29 mouse cellular contexts compared by ENCODE assay signal in the genomic region with DNA sequence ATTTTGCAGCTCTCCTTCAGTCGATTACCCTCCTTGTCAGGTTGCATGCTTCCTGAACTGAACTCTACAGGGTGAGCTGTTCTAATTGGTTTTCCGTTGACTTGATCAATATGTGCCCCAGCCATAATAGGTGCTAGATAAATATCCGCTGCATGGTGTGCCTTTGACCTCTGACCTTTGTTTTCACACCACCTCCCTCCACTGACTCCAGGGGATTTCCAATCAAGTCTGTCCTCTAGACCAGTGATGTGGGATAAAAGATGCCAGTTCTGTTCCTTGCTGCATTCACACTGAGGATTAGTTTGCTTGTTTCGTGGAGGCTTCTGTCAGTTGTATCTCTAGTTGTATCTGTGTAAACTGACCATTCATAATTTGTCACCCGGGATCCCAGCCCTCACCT. TPM values are rescaled to one million over a fixed set of nuclear protein-coding genes. Genes with fewer than 3 reads are reported as not detected.
DNase-seq lines count a peak whose midpoint lies in the region; ATAC-seq and TF ChIP-seq lines count a peak whose summit lies in the region.
"Had no signal": no experiment of that assay in that cellular context is flagged by ENCODE, and none has a peak within 500 bp of the region (broad histone marks: within the 10 kb centered on the region; RNA-seq: fewer than 3 reads in every experiment).

No protein-coding gene starts in this region.

- no peak overlapping the region for H3K4me3 ChIP-seq in embryonic facial prominence, embryonic 13.5 days
- H3K4me3 ChIP-seq in embryonic facial prominence, embryonic 10.5 days, result no peak overlapping the region
- H3K4me3 ChIP-seq in kidney, postnatal 0 days (replicated peaks; ENCODE audit: low read depth, low read length), result no peak overlapping the region
- H3K4me3 ChIP-seq: forebrain, embryonic 12.5 days; gastrocnemius, adult 2 months; heart, embryonic 10.5 days; layer of hippocampus, adult 2 months; myocyte; neural tube, embryonic 15.5 days had no signal

- H3K4me1 ChIP-seq in embryonic facial prominence, embryonic 13.5 days, result peaks cover 4% of the 10 kb centered on the region; the same call in 1 of the 2 replicates
- peaks cover 8% of the 10 kb centered on the region; the same call in 1 of the 2 replicates for H3K4me1 ChIP-seq in embryonic facial prominence, embryonic 10.5 days
- H3K4me1 ChIP-seq in kidney, postnatal 0 days (replicated peaks; ENCODE audit: insufficient read depth, low read length), result no peaks in the 10 kb centered on the region
- H3K4me1 ChIP-seq: forebrain, embryonic 12.5 days; heart, embryonic 10.5 days; neural tube, embryonic 15.5 days had no signal

- 65% methylated on average over 5 of the region's 5 CpGs for WGBS in embryonic facial prominence, embryonic 13.5 days
- WGBS in embryonic facial prominence, embryonic 10.5 days, result 53% methylated on average over 5 of the region's 5 CpGs
- WGBS in kidney, postnatal 0 days, result 50% methylated on average over 5 of the region's 5 CpGs

- TF ChIP-seq CTCF in kidney, postnatal 0 days (IDR thresholded peaks at IDR 0.05; ENCODE audit: low read depth), result no peak

- DNase-seq in embryonic facial prominence, embryonic 10.5 days (ENCODE audit: low spot score), result no peak
- DNase-seq in kidney, postnatal 0 days (ENCODE audit: low spot score), result no peak
- no peak for DNase-seq in kidney, adult 11 months
- DNase-seq in retina, embryonic 14.5 days (ENCODE audit: low spot score), result peak; percentile 27
- no peak for DNase-seq in retina, postnatal 1 day
- no peak for DNase-seq in layer of hippocampus, adult 18-20 months (ENCODE audit: low spot score in 2 of 2)
- DNase-seq: adrenal gland, postnatal 14 days; cerebellum, adult 2 months; cerebellum, postnatal 25 days; gastrocnemius, adult 2 months; heart, postnatal 4 days; kidney, adult 18-20 months; kidney, postnatal 14 days; lung, postnatal 4 days; right cerebral cortex, postnatal 14 days had no signal

- no peaks in the 10 kb centered on the region for H3K36me3 ChIP-seq in embryonic facial prominence, embryonic 13.5 days
- no peaks in the 10 kb centered on the region for H3K36me3 ChIP-seq in embryonic facial prominence, embryonic 10.5 days (replicated peaks)
- no peaks in the 10 kb centered on the region for H3K36me3 ChIP-seq in kidney, postnatal 0 days (ENCODE audit: insufficient read depth, low read length)
- H3K36me3 ChIP-seq: forebrain, embryonic 12.5 days; heart, embryonic 10.5 days; neural tube, embryonic 15.5 days had no signal

- no peak overlapping the region for H3K4me2 ChIP-seq in embryonic facial prominence, embryonic 13.5 days
- H3K4me2 ChIP-seq in kidney, postnatal 0 days (ENCODE audit: low read length), result no peak overlapping the region
- H3K4me2 ChIP-seq: forebrain, embryonic 12.5 days; neural tube, embryonic 15.5 days had no signal

- 0 out of 2 replicates have a peak, but pooled peaks have one; percentile 6 for ATAC-seq in embryonic facial prominence, embryonic 13.5 days (ENCODE audit: insufficient number of reproducible peaks, insufficient read depth, low FRiP score, low TSS enrichment, low read depth)
- 0 out of 2 replicates have a peak, but pooled peaks have one; percentile 17 for ATAC-seq in kidney, postnatal 0 days (replicated peaks; ENCODE audit: low FRiP score, low read depth)
- ATAC-seq: CD4-positive, CD25-positive, alpha-beta regulatory T cell, adult 4 months; midbrain, embryonic 16.5 days had no signal

- no peak overlapping the region for H3K27ac ChIP-seq in embryonic facial prominence, embryonic 13.5 days
- H3K27ac ChIP-seq in embryonic facial prominence, embryonic 10.5 days (replicated peaks), result no peak overlapping the region
- H3K27ac ChIP-seq in kidney, postnatal 0 days, result no peak overlapping the region
- H3K27ac ChIP-seq: forebrain, embryonic 12.5 days; gastrocnemius, adult 2 months; heart, embryonic 10.5 days; layer of hippocampus, adult 2 months; neural tube, embryonic 15.5 days had no signal

- H3K27me3 ChIP-seq in embryonic facial prominence, embryonic 13.5 days, result no peaks in the 10 kb centered on the region
- H3K27me3 ChIP-seq in embryonic facial prominence, embryonic 10.5 days (replicated peaks; ENCODE audit: low read depth, poor library complexity, severe bottlenecking), result no peaks in the 10 kb centered on the region
- no peaks in the 10 kb centered on the region for H3K27me3 ChIP-seq in kidney, postnatal 0 days (ENCODE audit: insufficient read depth, low read length)
- H3K27me3 ChIP-seq: forebrain, embryonic 12.5 days; neural tube, embryonic 15.5 days had no signal

- H3K9me3 ChIP-seq in embryonic facial prominence, embryonic 13.5 days, result no peaks in the 10 kb centered on the region
- H3K9me3 ChIP-seq in embryonic facial prominence, embryonic 10.5 days, result no peaks in the 10 kb centered on the region
- H3K9me3 ChIP-seq in kidney, postnatal 0 days (replicated peaks; ENCODE audit: low read length), result no peaks in the 10 kb centered on the region
- H3K9me3 ChIP-seq: forebrain, embryonic 12.5 days; heart, embryonic 10.5 days; neural tube, embryonic 15.5 days had no signal

- no peak overlapping the region for H3K9ac ChIP-seq in embryonic facial prominence, embryonic 13.5 days
- H3K9ac ChIP-seq in kidney, postnatal 0 days (ENCODE audit: low read depth, low read length), result no peak overlapping the region
- H3K9ac ChIP-seq: forebrain, embryonic 12.5 days; neural tube, embryonic 15.5 days had no signal

RNA-seq across cellular contexts. Expression of a gene that starts 6.6 kb away (rescaled TPM):
- polyA plus RNA-seq in embryonic facial prominence, embryonic 13.5 days (2015; fragmentation: Nextera tagmentation; extraction: Ambion mirVana), result 7.1 and 14.3 TPM in 2 replicates
- not detected in 2 replicates for polyA plus RNA-seq in embryonic facial prominence, embryonic 10.5 days (2016; fragmentation: Nextera tagmentation; extraction: Ambion mirVana)
- polyA plus RNA-seq in kidney, postnatal 0 days (2015; fragmentation: Nextera tagmentation; extraction: Ambion mirVana), result 147 and 160 TPM in 2 replicates
- under 1 TPM; 0.53 to 0.74 TPM for total RNA-seq in layer of hippocampus, adult 18-20 months (2021)
- total RNA-seq: megakaryocyte-erythroid progenitor cell, adult 5-6 weeks had no signal
- polyA plus RNA-seq: embryonic facial prominence, embryonic 11.5 days; myocyte had no signal

RNA-seq across cellular contexts. Expression of a gene that starts 36.6 kb away (rescaled TPM):
- polyA plus RNA-seq in embryonic facial prominence, embryonic 13.5 days (2015; fragmentation: Nextera tagmentation; extraction: Ambion mirVana), result 3.1 and 3.6 TPM in 2 replicates
- polyA plus RNA-seq in embryonic facial prominence, embryonic 10.5 days (2016; fragmentation: Nextera tagmentation; extraction: Ambion mirVana), result not detected in 2 replicates
- 0.55 and 0.88 TPM in 2 replicates for polyA plus RNA-seq in kidney, postnatal 0 days (2015; fragmentation: Nextera tagmentation; extraction: Ambion mirVana)
- total RNA-seq in layer of hippocampus, adult 18-20 months (2021), result under 1 TPM in 1 of 2 experiments, not detected in 1; 0.10 TPM
- total RNA-seq: heart, postnatal 4 days; megakaryocyte-erythroid progenitor cell, adult 5-6 weeks had no signal
- polyA plus RNA-seq: CD4-positive, CD25-positive, alpha-beta regulatory T cell, adult 4 months; cerebellum, adult 2 months; embryonic facial prominence, embryonic 11.5 days; forebrain, embryonic 12.5 days had no signal

RNA-seq across cellular contexts. Expression of a gene that starts 58.9 kb away (rescaled TPM):
- 0.19 TPM in 1 of 2 replicates, not detected in the other for polyA plus RNA-seq in embryonic facial prominence, embryonic 13.5 days (2015; fragmentation: Nextera tagmentation; extraction: Ambion mirVana)
- polyA plus RNA-seq in embryonic facial prominence, embryonic 10.5 days (2016; fragmentation: Nextera tagmentation; extraction: Ambion mirVana), result not detected in 2 replicates
- 0.83 and 0.91 TPM in 2 replicates for polyA plus RNA-seq in kidney, postnatal 0 days (2015; fragmentation: Nextera tagmentation; extraction: Ambion mirVana)
- not detected for total RNA-seq in layer of hippocampus, adult 18-20 months (2021)
- total RNA-seq: adrenal gland, postnatal 14 days; gastrocnemius, adult 2 months; gastrocnemius, postnatal 4 days; heart, postnatal 4 days; layer of hippocampus, adult 2 months; left cerebral cortex, postnatal 14 days; megakaryocyte-erythroid progenitor cell, adult 5-6 weeks had no signal
- polyA plus RNA-seq: CD4-positive, CD25-positive, alpha-beta regulatory T cell, adult 4 months; cerebellum, adult 2 months; embryonic facial prominence, embryonic 11.5 days; forebrain, embryonic 12.5 days; heart, embryonic 10.5 days; heart, embryonic 16.5 days; hindbrain, embryonic 16.5 days; midbrain, embryonic 16.5 days; myocyte had no signal
